Mouse (Mus musculus): Measurements from ENCODE around the gene Arnt. TPM values are rescaled to one million over a fixed set of nuclear protein-coding genes. Genes with fewer than 3 reads are reported as not detected.

Gene Arnt
- polyA plus RNA-seq, 1 experiment from 2014 or later: 12.5 TPM

DNA sequence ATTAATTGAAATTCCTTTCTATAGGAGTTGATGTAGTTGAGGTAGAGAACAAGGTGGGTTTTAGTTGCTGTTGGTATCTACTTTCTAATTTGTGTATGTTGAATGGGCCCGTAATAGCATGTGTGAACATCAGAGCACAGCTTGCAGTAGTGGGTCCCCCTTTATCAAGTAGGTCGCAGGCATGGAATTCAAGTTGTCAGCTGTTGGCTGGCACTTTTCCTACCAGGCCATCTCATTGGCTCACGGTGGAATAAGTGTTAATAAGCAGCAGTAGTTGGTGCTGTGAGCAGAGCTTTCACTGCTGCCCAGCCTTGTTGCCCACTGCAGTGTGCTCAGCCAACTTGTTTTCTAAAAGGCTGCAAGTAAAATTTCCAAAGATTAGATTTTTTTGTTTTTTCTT is 54.5 kb downstream of the Arnt start:
- Histone ChIP-seq H3K4me1 (ENCODE audit: control insufficient read depth, insufficient read depth, low read length) (no peaks in the 10 kb centered on the region), H3K9me3 (ENCODE audit: control insufficient read depth, low read length) (no peaks in the 10 kb centered on the region), H3K4me3 (ENCODE audit: low read depth, low read length) (no peak overlapping the region), H3K9ac (replicated peaks; ENCODE audit: low read depth, low read length) (no peak overlapping the region), H3K4me2 (ENCODE audit: low read depth, low read length) (no peak overlapping the region), H3K36me3 (ENCODE audit: control insufficient read depth, insufficient read depth, low read length) (peaks cover 38% of the 10 kb centered on the region), H3K27ac (ENCODE audit: low read depth, low read length) (no peak overlapping the region), H3K27me3 (ENCODE audit: control insufficient read depth, insufficient read depth, low read length) (no peaks in the 10 kb centered on the region)
- WGBS: 91% methylated on average over 3 of the region's 3 CpGs
- ATAC-seq (ENCODE audit: low read depth): no peak

DNA sequence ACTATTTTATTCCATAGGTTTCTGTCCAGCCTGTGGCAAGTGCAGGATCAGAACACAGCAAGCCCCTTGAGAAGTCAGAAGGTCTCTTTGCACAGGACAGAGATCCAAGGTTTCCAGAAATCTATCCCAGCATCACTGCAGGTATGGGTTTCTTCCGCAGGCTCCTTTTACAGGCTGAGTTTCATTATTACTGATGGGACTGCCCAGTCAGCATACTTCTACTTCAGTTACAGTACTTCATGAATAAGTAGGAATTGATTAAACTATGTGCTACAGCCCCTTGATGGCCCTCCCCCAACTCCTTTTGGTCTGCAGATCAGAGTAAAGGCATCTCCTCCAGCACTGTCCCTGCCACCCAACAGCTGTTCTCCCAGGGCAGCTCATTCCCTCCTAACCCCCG is 56.0 kb downstream of the Arnt start:
- Histone ChIP-seq H3K36me3 (ENCODE audit: control insufficient read depth, insufficient read depth, low read length) (peaks cover 44% of the 10 kb centered on the region), H3K4me2 (ENCODE audit: low read depth, low read length) (no peak overlapping the region), H3K9ac (replicated peaks; ENCODE audit: low read depth, low read length) (no peak overlapping the region), H3K9me3 (ENCODE audit: control insufficient read depth, low read length) (no peaks in the 10 kb centered on the region), H3K4me3 (ENCODE audit: low read depth, low read length) (no peak overlapping the region), H3K27ac (ENCODE audit: low read depth, low read length) (no peak overlapping the region), H3K27me3 (ENCODE audit: control insufficient read depth, insufficient read depth, low read length) (no peaks in the 10 kb centered on the region), H3K4me1 (ENCODE audit: control insufficient read depth, insufficient read depth, low read length) (no peaks in the 10 kb centered on the region)
- ATAC-seq (ENCODE audit: low read depth): no peak
- WGBS: 95% methylated on average over 2 of the region's 2 CpGs

GRCm38 (mm10) chr3:95494342-95494741 is 60.2 kb downstream of the Arnt start:
- H3K4me3 ChIP-seq (ENCODE audit: low read depth, low read length): no peak overlapping the region
- H3K36me3 ChIP-seq (ENCODE audit: control insufficient read depth, insufficient read depth, low read length): peaks cover 44% of the 10 kb centered on the region
- H3K4me2 ChIP-seq (ENCODE audit: low read depth, low read length): no peak overlapping the region
- no peaks in the 10 kb centered on the region for H3K9me3 ChIP-seq (ENCODE audit: control insufficient read depth, low read length)
- ATAC-seq (ENCODE audit: low read depth): no peak
- H3K9ac ChIP-seq (replicated peaks; ENCODE audit: low read depth, low read length): no peak overlapping the region
- H3K27me3 ChIP-seq (ENCODE audit: control insufficient read depth, insufficient read depth, low read length): no peaks in the 10 kb centered on the region
- no peaks in the 10 kb centered on the region for H3K4me1 ChIP-seq (ENCODE audit: control insufficient read depth, insufficient read depth, low read length)
- 71% methylated on average over 6 of the region's 6 CpGs for WGBS
- no peak overlapping the region for H3K27ac ChIP-seq (ENCODE audit: low read depth, low read length)

DNA sequence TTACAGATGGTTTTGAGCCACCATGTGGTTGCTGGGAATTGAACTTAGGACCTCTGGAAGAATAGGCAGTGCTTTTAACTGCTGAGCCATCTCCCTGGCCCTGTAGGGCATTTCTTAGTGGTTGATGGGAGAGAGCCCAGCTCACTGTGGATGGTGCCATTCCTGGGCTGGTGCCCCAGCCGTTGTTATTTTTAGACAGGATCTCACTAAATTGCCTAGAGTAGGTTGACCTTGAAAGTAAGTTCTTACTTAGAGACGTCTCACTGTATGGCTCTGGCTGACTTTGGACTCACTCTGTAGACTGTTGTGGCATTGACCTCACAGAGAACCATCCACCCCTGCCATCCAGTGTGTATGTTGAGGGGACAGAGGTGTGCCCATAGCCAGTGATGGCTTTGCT is 64.0 kb downstream of the Arnt start:
- Histone ChIP-seq H3K4me3 (ENCODE audit: low read depth, low read length) (no peak overlapping the region), H3K27me3 (ENCODE audit: control insufficient read depth, insufficient read depth, low read length) (no peaks in the 10 kb centered on the region)
- 91% methylated on average over 2 of the region's 2 CpGs for WGBS

DNA sequence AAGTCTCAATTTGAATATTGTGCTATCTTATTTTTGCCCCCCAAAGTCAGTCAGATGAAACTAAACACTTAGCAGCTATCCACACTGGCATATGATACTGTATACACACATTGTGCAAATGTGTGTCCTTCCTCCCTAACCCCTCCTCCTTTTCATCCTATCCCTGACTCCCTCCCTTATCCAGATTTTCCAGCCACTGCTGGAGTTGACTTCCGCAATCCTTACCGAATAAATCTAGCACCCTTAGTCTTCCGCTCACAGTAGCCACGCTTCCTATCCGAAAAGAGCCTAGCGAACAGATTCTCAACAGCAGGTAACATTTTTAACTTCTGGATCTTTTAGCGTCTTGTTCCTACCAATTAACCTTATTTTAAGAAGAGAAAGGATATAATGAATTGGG is 64.8 kb downstream of the Arnt start, which contains the start of gene Ctsk:
Gene Ctsk, plus strand, starts transcription at position 233 of the 400 bp plus-strand sequence.
- no peak within 1 kb of the TSS for H3K27ac ChIP-seq (ENCODE audit: low read depth, low read length)
- no peak within 1 kb of the TSS for H3K4me2 ChIP-seq (ENCODE audit: low read depth, low read length)

More for the DNA sequence above, 64.0 kb downstream of the Arnt start:
- no peak for ATAC-seq (ENCODE audit: low read depth)
- peaks cover 25% of the 10 kb centered on the region for H3K36me3 ChIP-seq (ENCODE audit: control insufficient read depth, insufficient read depth, low read length)
- H3K9me3 ChIP-seq (ENCODE audit: control insufficient read depth, low read length): no peaks in the 10 kb centered on the region
- no peak overlapping the region for H3K9ac ChIP-seq (replicated peaks; ENCODE audit: low read depth, low read length)
- no peak overlapping the region for H3K4me2 ChIP-seq (ENCODE audit: low read depth, low read length)
- H3K4me1 ChIP-seq (ENCODE audit: control insufficient read depth, insufficient read depth, low read length): no peaks in the 10 kb centered on the region
- no peak overlapping the region for H3K27ac ChIP-seq (ENCODE audit: low read depth, low read length)

DNA sequence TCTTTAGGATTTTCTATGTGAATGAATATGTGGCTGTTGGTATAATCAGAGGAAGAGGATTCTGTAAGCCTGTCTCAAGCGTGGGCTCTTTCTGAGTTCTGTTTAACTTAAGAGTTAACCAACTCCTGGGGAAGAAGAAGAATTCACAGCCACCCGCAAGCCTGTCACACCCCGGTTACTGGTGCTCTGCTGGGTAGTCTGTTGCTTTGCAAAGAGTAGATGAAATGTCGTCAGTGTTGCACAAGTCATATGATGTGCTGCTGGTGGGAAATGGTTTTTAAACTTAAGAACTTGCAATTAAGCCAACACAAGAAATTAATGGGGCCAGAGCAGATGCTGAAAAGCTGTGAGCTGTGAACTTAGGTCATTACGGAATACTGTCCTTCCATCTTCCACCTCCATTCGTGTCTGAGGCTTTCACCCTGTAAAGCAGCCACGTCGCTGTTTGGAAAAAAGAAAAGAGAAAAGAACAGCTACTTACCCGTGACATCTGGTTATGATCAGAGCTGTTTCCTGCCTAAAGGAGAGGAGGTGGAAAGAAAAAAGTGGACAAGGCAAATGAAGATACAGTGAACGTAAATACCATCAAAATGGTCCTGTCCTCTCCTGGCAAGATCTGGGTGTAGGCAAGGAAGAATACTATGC is 65.4 kb downstream of the Arnt start:
- H3K4me2 ChIP-seq (ENCODE audit: low read depth, low read length): no peak overlapping the region
- H3K27ac ChIP-seq (ENCODE audit: low read depth, low read length): no peak overlapping the region
- no peak overlapping the region for H3K4me3 ChIP-seq (ENCODE audit: low read depth, low read length)
- no peaks in the 10 kb centered on the region for H3K4me1 ChIP-seq (ENCODE audit: control insufficient read depth, insufficient read depth, low read length)
- no peak overlapping the region for H3K9ac ChIP-seq (replicated peaks; ENCODE audit: low read depth, low read length)
- 75% methylated on average over 10 of the region's 10 CpGs for WGBS
- ATAC-seq (ENCODE audit: low read depth): no peak
- H3K9me3 ChIP-seq (ENCODE audit: control insufficient read depth, low read length): no peaks in the 10 kb centered on the region
- H3K36me3 ChIP-seq (ENCODE audit: control insufficient read depth, insufficient read depth, low read length): peaks cover 16% of the 10 kb centered on the region
- no peaks in the 10 kb centered on the region for H3K27me3 ChIP-seq (ENCODE audit: control insufficient read depth, insufficient read depth, low read length)

More for the DNA sequence above, 64.8 kb downstream of the Arnt start, which contains the start of gene Ctsk:
- Histone ChIP-seq H3K4me1 (ENCODE audit: control insufficient read depth, insufficient read depth, low read length) (no peaks in the 10 kb centered on the region), H3K27me3 (ENCODE audit: control insufficient read depth, insufficient read depth, low read length) (no peaks in the 10 kb centered on the region), H3K9ac (replicated peaks; ENCODE audit: low read depth, low read length) (no peak within 1 kb of the TSS), H3K9me3 (ENCODE audit: control insufficient read depth, low read length) (no peaks in the 10 kb centered on the region), H3K36me3 (ENCODE audit: control insufficient read depth, insufficient read depth, low read length) (peaks cover 20% of the 10 kb centered on the region), H3K4me3 (ENCODE audit: low read depth, low read length) (no peak within 1 kb of the TSS)
- 89% methylated on average over 7 of the region's 7 CpGs for WGBS
- no peak for ATAC-seq (ENCODE audit: low read depth)

DNA sequence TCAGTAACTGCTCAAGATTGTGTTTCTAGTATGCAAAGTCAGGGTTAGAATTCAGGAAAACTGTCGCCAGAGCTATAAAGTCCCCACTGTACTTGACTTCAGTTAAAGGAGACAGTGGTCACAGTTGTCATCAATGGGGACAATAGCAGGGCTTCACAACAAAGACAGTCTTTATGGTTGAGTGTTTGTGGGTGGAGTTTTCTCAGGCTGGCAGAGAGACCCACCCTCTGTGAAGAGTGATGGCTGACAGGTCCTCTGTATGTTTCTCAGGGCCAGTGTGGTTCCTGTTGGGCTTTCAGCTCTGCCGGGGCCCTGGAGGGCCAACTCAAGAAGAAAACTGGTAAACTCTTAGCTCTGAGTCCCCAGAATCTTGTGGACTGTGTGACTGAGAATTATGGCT is 68.1 kb downstream of the Arnt start:
- Histone ChIP-seq H3K4me3 (ENCODE audit: low read depth, low read length) (no peak overlapping the region), H3K4me2 (ENCODE audit: low read depth, low read length) (no peak overlapping the region), H3K9ac (replicated peaks; ENCODE audit: low read depth, low read length) (no peak overlapping the region), H3K27me3 (ENCODE audit: control insufficient read depth, insufficient read depth, low read length) (no peaks in the 10 kb centered on the region), H3K27ac (ENCODE audit: low read depth, low read length) (no peak overlapping the region), H3K4me1 (ENCODE audit: control insufficient read depth, insufficient read depth, low read length) (no peaks in the 10 kb centered on the region), H3K36me3 (ENCODE audit: control insufficient read depth, insufficient read depth, low read length) (no peaks in the 10 kb centered on the region), H3K9me3 (ENCODE audit: control insufficient read depth, low read length) (no peaks in the 10 kb centered on the region)
- WGBS: 4% methylated on average over 2 of the region's 2 CpGs
- no peak; the same call in 1 of the 2 replicates for ATAC-seq (ENCODE audit: low read depth)

DNA sequence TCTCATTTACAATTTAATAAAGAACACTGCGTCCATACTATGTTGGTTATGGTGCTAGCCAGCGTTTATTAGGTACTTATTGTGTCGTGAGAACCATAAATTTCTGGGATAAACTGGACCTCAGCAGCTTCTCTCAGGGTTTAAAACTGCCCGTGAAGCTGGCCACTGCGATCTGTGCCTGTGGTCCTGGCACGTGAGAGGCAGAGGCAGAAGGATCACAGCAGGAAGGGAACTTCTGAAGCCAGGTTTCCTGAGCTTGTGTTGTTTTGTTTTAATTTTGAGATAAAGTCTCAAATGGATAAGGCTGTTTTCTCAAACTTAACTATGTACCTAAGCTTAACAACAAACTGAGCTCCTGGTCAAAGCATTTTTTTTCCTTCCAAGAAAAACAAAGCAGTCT is 75.2 kb downstream of the Arnt start:
- 64% methylated on average over 6 of the region's 6 CpGs for WGBS
- Histone ChIP-seq H3K36me3 (ENCODE audit: control insufficient read depth, insufficient read depth, low read length) (no peaks in the 10 kb centered on the region), H3K4me2 (ENCODE audit: low read depth, low read length) (no peak overlapping the region), H3K9ac (replicated peaks; ENCODE audit: low read depth, low read length) (no peak overlapping the region), H3K4me3 (ENCODE audit: low read depth, low read length) (no peak overlapping the region), H3K27me3 (ENCODE audit: control insufficient read depth, insufficient read depth, low read length) (no peaks in the 10 kb centered on the region), H3K27ac (ENCODE audit: low read depth, low read length) (no peak overlapping the region), H3K9me3 (ENCODE audit: control insufficient read depth, low read length) (no peaks in the 10 kb centered on the region), H3K4me1 (ENCODE audit: control insufficient read depth, insufficient read depth, low read length) (no peaks in the 10 kb centered on the region)
- ATAC-seq (ENCODE audit: low read depth): no peak

DNA sequence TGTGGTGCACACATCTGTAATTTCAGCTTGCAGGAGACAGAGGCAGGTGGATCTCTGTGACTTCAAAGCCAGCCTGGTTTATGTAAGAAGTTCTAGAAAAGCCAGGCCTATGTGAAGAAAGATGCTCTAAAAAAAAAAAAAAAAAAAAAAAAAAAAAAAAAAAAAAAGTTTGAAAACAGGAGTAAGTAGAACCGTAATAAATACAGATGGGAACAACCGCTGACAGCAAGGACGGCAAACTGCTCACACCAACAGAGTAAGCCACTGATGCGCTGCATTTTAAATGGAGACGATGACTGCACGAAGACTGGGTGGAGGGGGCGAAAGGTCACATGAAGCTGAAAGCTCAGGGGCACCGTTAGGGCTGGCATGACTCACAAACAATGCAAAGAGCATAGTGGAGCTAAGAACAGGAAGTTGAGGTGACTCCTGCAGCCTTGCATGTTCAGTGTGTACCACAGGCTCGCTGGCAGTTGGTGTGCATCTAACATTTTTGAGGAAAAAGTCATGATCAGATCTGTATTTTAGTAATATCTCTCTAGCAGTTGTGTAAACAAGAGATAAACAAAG is 77.5 kb downstream of the Arnt start:
- H3K4me3 ChIP-seq (ENCODE audit: low read depth, low read length): no peak overlapping the region
- 64% methylated on average over 9 of the region's 9 CpGs for WGBS
- H3K4me2 ChIP-seq (ENCODE audit: low read depth, low read length): no peak overlapping the region
- no peaks in the 10 kb centered on the region for H3K36me3 ChIP-seq (ENCODE audit: control insufficient read depth, insufficient read depth, low read length)
- no peak overlapping the region for H3K27ac ChIP-seq (ENCODE audit: low read depth, low read length)
- no peak overlapping the region for H3K9ac ChIP-seq (replicated peaks; ENCODE audit: low read depth, low read length)
- no peaks in the 10 kb centered on the region for H3K9me3 ChIP-seq (ENCODE audit: control insufficient read depth, low read length)
- H3K4me1 ChIP-seq (ENCODE audit: control insufficient read depth, insufficient read depth, low read length): no peaks in the 10 kb centered on the region
- no peak for ATAC-seq (ENCODE audit: low read depth)
- H3K27me3 ChIP-seq (ENCODE audit: control insufficient read depth, insufficient read depth, low read length): no peaks in the 10 kb centered on the region
